Mouse (Mus musculus) bone marrow macrophage, adult 2 months (primary cell): ENCODE results near the gene Rreb1. TPM values are rescaled to one million over a fixed set of nuclear protein-coding genes. Genes with fewer than 3 reads are reported as not detected.

Experiments
- H3K27ac ChIP-seq: 2 replicates; pipeline ENCODE4 v1.5.1; 2012; ENCODE audit warnings: low read depth, low read length; ENCODE audit not compliant: insufficient read depth
- H3K4me1 ChIP-seq: 2 replicates; pipeline ENCODE4 v1.6.1; 2012; ENCODE audit warnings: low read length; ENCODE audit not compliant: control insufficient read depth, insufficient read depth
- H3K4me3 ChIP-seq: 2 replicates; pipeline ENCODE4 v1.5.1; 2012; ENCODE audit warnings: mild to moderate bottlenecking, low read length, moderate library complexity; ENCODE audit not compliant: insufficient read depth
- CTCF ChIP-seq: IDR thresholded peaks from 2 replicates; pipeline ENCODE4 v1.5.1; 2012; ENCODE audit warnings: low read depth, mild to moderate bottlenecking, low read length, moderate library complexity
- POLR2A ChIP-seq: IDR thresholded peaks from 2 replicates; pipeline ENCODE4 v1.6.1; 2012; ENCODE audit warnings: mild to moderate bottlenecking, low read depth, low read length, borderline replicate concordance
- polyA plus RNA-seq: library from polyadenylated mRNA; stranded (reverse); fragments of >200 nt; gene quantifications from 2 replicates; pipeline ENCODE4 v1.2.4, GENCODE M21; 2012; ENCODE audit not compliant: missing spikeins, insufficient read depth, insufficient read length

Rreb1 gene
- polyA plus RNA-seq: 49.3 and 57.2 TPM in 2 replicates

DNA sequence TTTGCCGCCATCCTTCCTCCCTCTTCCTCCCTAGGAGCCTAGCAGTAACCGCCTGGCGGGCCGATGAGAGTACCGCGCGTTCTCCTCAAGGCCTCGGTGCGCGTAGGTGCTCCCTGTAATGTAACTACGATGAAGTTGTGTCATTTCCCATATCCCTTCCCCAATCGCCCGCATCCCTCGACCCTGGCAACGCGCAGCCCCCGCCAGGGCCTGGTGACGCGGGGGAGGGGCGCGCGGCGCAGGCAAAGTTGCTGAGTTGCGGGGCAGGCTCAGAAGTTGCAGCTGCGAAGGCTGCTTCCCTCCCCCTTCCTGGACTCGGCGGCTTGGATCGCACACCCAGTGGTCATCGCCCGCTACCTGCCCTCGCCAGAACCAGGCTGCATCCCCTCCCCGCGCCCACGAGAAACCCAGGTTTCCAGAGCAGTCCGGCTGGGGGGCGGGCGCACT lies at the start of gene Rreb1:
Rreb1 (plus strand) TSS at position 254 of the 447 bp plus-strand sequence.
- Histone ChIP-seq H3K4me1 (peaks cover 36% of the 10 kb centered on the region), H3K4me3 (peak within 1 kb of the TSS; percentile 80), H3K27ac (peak within 1 kb of the TSS; percentile 98)
- TF ChIP-seq POLR2A: no peak
- TF ChIP-seq CTCF: no peak

DNA sequence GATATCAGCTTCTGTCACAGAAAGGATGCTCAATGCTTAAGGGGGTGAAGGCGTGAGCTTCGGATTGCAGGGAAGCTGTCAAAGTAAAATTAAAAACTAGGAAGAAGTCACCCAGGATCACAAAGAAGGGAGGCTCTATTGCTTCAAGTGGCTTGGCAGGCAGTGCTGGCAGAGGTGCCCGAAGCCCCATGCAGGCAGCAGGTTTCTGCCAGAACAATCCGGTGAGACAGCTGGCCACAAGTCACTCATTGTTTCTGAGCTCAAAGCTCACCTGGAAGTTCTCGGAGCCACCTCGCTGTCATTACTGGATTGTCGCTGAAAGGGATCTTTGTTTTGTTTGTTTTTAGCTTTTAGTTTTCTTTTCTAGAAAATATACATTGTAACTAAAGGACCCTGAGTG lies 49.6 kb upstream of the Rreb1 start:
- TF ChIP-seq POLR2A: no peak
- Histone ChIP-seq H3K4me1 (no peaks in the 10 kb centered on the region), H3K4me3 (no peak overlapping the region), H3K27ac (no peak overlapping the region)

DNA sequence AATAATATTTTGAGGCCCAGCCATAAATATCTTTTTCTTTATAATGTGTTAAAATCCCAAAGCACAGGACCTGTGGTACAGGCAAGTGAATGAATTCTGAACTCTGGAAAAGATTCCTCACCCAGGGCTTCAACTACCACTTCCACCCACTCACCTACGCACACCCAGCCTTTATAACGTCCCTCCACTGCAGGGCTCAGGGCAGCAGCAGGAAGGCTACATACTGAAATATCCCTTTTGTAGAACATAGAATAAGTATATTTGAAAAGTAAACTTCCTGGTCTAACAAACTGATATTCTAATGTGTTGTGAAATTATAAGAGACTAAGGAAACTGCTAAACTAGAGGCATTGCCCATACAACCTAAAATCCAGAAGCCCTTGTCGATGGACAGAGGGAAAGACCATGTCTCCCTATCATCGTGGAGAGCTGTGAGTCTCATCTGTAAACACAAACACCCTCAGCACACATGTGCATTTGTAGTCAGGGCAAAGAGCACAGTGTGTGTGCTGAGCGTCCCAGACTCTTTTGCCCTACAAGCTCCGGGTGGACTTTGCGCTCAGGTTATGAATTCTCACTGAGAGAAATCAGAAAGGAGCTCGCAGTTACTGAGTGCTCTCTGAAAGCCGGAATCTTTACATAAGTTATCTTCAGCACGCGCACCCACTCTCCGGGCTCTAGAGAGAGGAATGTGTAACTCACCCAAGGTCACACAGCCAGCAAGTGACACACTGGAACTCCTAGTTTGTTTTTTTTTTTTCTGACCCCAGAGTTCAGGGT lies 46.1 kb upstream of the Rreb1 start:
- Histone ChIP-seq H3K4me3 (no peak overlapping the region), H3K27ac (no peak overlapping the region)
- no peak for TF ChIP-seq POLR2A
- no peak for TF ChIP-seq CTCF

DNA sequence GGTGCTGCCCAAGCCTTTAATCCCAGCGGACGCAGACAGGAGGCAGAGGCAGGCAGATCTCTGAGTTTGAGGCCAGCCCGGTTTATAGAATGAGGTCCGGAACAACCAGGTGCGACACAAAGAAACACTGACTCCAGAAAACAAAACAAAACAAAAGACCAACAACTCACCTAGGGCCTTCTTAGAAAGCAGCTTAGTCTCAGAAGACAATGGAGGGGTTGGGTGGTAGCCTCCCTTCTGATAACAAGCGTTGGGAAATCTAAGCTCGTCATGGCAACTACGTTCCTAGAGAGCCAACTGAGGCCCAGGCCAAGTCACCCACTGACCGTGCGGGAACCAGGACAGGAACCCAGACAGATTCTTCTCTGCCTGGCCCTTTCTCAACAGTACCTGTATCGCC lies 43.7 kb upstream of the Rreb1 start:
- H3K4me1 ChIP-seq: no peaks in the 10 kb centered on the region
- no peak overlapping the region for H3K4me3 ChIP-seq
- no peak overlapping the region for H3K27ac ChIP-seq
- TF ChIP-seq POLR2A: no peak
- TF ChIP-seq CTCF: no peak

More for the DNA sequence above, 46.1 kb upstream of the Rreb1 start:
- H3K4me1 ChIP-seq: no peaks in the 10 kb centered on the region

DNA sequence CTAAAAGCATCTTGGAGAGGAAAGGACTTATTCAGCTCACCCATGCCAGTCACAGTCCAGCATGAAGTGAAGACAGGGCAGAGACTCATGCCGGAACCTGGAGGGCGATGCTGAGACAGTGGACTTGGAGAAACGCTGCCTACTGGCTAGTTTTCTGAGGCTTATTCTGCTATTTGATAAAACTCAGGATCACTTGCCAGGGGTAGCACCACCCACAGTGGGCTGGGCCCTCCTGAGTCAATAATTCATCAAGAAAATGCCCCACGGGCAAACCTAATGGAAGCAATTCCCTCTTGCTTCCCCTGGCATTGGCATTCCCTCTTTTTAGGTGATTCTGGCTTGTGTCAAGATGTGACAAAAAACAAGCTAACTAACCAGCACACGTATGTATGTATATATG lies 38.1 kb upstream of the Rreb1 start:
- H3K4me3 ChIP-seq: no peak overlapping the region
- H3K27ac ChIP-seq: no peak overlapping the region
- TF ChIP-seq POLR2A: no peak
- no peak for TF ChIP-seq CTCF
- H3K4me1 ChIP-seq: peaks cover 27% of the 10 kb centered on the region

DNA sequence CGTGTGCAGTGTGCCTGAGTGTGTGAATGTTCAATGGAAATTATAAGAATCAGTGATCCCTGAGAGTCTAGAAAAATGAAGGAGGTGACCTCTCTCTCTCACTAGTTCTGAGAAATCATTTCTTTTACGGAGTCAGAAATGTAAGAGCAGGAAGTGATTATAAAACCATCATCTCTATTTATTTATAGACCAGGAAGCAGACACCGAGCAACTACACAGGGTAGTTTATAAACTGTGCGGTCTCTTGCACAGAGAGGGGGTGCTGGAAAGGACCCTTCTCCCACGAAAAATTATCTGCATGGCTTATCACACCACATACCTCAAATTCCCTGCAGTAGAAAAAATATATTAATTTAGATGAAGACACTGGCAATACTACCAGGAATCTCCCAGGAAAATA lies 37.4 kb upstream of the Rreb1 start:
- TF ChIP-seq CTCF: no peak
- TF ChIP-seq POLR2A: no peak
- H3K4me1 ChIP-seq: peaks cover 29% of the 10 kb centered on the region
- H3K4me3 ChIP-seq: no peak overlapping the region
- H3K27ac ChIP-seq: peak overlapping the region; percentile 37

DNA sequence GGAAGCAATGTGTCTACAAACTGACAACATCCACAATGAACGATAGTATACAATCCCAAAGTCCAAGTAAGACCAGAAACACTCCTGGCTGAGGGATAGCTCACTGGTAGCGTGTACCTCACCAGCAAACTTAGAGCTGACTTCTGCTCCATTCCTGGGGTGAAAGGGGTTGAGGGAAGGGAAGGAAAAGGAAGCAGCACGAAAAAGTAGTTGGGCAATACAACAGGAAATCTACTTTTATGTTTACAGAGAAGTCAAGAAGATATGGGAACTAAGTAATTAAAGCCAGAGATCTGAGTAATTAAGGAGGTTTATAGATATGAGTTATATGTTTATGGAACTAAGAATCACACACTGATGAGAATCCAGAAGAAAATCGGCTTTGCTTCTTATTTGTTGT lies 36.0 kb upstream of the Rreb1 start:
- H3K4me3 ChIP-seq: no peak overlapping the region
- peak overlapping the region; percentile 68 for H3K27ac ChIP-seq
- TF ChIP-seq POLR2A (no peak), CTCF (no peak)
- H3K4me1 ChIP-seq: peaks cover 29% of the 10 kb centered on the region

DNA sequence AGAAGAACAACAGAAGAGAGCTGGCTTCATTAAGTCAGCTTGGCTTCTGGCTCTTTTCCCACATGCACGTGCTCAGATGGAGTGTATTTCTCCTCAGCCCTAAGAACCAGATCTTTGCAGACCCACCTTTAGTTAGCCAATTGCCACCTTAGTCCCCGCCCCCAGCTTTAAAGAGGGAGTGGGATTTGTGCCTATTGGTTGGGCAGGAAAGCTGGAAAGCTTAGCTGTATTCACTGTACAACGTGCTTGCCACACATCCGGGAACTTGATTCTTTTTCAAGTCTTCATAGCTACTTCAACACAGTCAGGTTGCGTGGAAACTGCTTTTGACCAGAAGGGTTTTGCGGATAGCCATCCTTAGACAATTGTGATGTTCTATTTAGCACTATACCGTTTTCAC lies 30.7 kb upstream of the Rreb1 start:
- no peak for TF ChIP-seq CTCF
- H3K4me3 ChIP-seq: no peak overlapping the region
- peaks cover 25% of the 10 kb centered on the region for H3K4me1 ChIP-seq
- H3K27ac ChIP-seq: no peak overlapping the region

DNA sequence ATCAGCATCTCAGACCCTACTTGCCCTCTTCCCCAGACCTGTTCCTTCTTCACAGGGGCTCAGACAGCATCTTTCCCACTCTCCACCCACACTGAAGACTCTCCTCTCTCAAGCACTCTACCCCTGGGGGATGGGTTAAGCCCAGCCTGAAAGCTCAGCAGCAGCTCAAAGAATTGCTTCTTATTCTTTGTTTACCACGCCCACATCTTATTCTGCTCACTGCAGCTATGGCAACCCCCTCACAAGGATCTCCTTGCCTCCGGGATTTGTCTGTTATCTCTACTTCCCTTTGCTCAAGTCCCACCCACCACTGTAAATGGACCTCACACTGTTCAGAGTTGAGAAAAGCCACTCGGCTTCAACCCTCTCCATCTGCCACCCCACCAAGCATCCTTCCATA lies 28.7 kb upstream of the Rreb1 start:
- Histone ChIP-seq H3K4me3 (no peak overlapping the region), H3K27ac (no peak overlapping the region), H3K4me1 (peaks cover 21% of the 10 kb centered on the region)
- no peak for TF ChIP-seq POLR2A
- TF ChIP-seq CTCF: no peak

DNA sequence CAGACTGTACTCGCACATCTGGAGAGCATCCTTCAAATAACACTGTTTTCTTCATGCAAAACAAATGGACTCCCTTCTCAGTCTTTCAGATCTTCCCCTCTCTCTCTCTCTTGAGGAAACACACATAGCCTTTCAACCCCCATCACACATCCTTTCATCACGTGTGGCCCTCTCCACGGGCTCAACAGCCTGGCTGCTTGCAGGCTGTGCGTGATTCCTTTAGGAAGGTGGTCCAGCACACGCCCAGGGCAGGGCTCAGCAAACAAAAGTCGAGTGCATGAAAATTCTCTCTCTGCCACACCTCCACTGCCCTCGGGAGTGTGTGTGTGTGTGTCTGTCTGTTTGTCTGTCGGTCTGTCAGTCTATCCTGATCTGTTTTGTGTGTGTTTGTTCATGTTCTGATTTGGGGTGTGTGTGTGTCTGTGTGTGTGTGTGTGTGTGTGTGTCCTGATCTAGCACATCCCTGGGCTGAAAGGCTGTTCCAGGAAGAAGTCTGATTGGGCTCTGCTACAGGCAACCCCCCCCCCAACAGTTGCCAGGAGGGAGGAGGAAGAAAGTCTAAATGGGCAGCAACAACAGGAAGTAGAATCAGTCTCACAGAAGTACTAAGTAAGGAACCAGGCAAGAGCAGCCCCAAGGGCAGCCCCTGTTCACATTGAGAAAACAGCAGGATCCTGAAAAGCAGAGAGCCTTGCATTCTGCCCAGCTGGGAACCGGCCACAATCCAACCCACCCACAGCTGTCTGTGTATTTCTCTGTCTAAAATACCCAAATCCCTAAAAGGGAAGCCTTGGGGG lies 26.8 kb upstream of the Rreb1 start:
- no peak for TF ChIP-seq POLR2A
- no peak for TF ChIP-seq CTCF
- no peak overlapping the region for H3K4me3 ChIP-seq
- peak overlapping the region; percentile 57 for H3K27ac ChIP-seq
- peaks cover 17% of the 10 kb centered on the region for H3K4me1 ChIP-seq
